Mouse (Mus musculus) hindbrain, embryonic 13.5 days (tissue): ENCODE data around the gene Gxylt2. TPM values are rescaled to one million over a fixed set of nuclear protein-coding genes. Genes with fewer than 3 reads are reported as not detected.
A peak's percentile ranks its signal among the peaks of the same experiment; 100 is the strongest.

Source experiments
- ATAC-seq: fragments of 200-750 bp; cut with Nextera tagmentation; 2 replicates; pipeline ENCODE4 v1.8.0; 2017; ENCODE audit warnings: moderate TSS enrichment; ENCODE audit not compliant: low FRiP score
- H3K27ac ChIP-seq: fragments of 300-500 bp; sonication (generic); 2 replicates; pipeline ENCODE4 v1.5.1; 2015; ENCODE audit warnings: inconsistent platforms, mild to moderate bottlenecking, moderate library complexity
- H3K27me3 ChIP-seq: fragments of 300-500 bp; sonication (generic); 2 replicates; pipeline ENCODE4 v1.6.1; 2015; ENCODE audit warnings: mild to moderate bottlenecking, inconsistent platforms
- H3K36me3 ChIP-seq: fragments of 300-500 bp; sonication (generic); 2 replicates; pipeline ENCODE4 v1.6.1; 2015; ENCODE audit warnings: mild to moderate bottlenecking, inconsistent platforms
- H3K4me1 ChIP-seq: fragments of 300-500 bp; sonication (generic); replicated peaks from 2 replicates; pipeline ENCODE4 v1.6.1; 2015; ENCODE audit warnings: inconsistent platforms
- H3K4me2 ChIP-seq: fragments of 300-500 bp; sonication (generic); 2 replicates; pipeline ENCODE4 v1.6.1; 2015; ENCODE audit warnings: inconsistent platforms, mild to moderate bottlenecking, moderate library complexity
- H3K4me3 ChIP-seq: fragments of 300-500 bp; sonication (generic); 2 replicates; pipeline ENCODE4 v1.5.1; 2015; ENCODE audit warnings: mild to moderate bottlenecking, inconsistent platforms
- H3K9ac ChIP-seq: fragments of 300-500 bp; sonication (generic); 2 replicates; pipeline ENCODE4 v1.6.1; 2015; ENCODE audit warnings: mild to moderate bottlenecking, inconsistent platforms
- H3K9me3 ChIP-seq: fragments of 300-500 bp; sonication (generic); 2 replicates; pipeline ENCODE4 v1.6.1; 2016; ENCODE audit warnings: inconsistent platforms
- WGBS: fragments of 180-500 bp; shearing (Covaris S2); methylation state at CpG from one replicate; pipeline ENCODE4 v1.1.7; 2015; 5-methylcytosine and 5-hydroxymethylcytosine counted together
- polyA plus RNA-seq: library from polyadenylated mRNA; unstranded; fragments of >200 nt; fragmentation: Nextera tagmentation; extraction: Ambion mirVana; gene quantifications from 2 replicates; pipeline ENCODE4 v1.2.1, GENCODE M21; 2015

Gxylt2 gene
- polyA plus RNA-seq, 1 experiment from 2014 or later, result 2.2 TPM

DNA sequence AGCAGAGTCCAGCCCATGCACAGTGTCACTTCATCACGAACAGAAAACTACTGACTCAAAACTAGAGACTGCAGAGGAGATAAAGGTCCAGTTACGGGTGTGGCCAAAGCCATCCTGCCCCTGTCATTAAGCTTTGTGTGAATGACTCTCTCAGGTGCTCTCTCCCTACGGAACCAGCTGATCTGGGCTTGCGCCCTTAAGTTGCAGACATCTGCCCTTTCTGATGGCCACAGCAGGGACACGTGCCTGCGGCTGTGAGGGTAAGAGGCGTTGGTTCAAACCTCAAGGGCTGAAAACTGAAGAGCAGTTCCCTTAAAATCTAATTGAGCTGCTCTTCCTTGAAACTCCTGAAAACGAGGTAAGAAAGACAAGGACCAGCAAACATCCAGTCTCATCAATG lies 12.3 kb downstream of the Gxylt2 start:
- 86% methylated on average over 8 of the region's 8 CpGs for WGBS
- H3K9me3 ChIP-seq, result no peaks in the 10 kb centered on the region
- no peak for ATAC-seq
- peaks cover 12% of the 10 kb centered on the region for H3K4me1 ChIP-seq
- H3K9ac ChIP-seq, result no peak overlapping the region
- H3K4me3 ChIP-seq, result no peak overlapping the region
- H3K27ac ChIP-seq, result no peak overlapping the region
- H3K4me2 ChIP-seq, result no peak overlapping the region
- no peaks in the 10 kb centered on the region for H3K36me3 ChIP-seq
- no peaks in the 10 kb centered on the region for H3K27me3 ChIP-seq

DNA sequence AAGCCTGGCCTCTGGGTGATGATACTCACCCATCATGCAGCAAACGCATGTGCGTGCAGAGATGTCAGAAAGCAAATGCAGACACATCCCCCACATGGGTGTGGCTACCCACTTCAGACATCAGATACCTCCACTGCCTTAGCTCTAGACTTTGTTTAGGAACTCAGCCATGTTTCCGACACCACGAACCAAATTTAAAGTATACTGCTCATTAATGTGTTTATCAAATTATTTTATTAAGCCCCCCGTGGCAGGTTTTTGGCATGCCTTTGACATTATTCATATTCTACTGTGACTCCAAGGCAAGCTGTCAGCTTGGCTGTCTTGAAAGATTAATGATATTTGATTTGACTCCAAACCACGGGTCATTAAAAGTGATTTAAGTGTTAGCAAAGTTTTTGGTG lies 15.6 kb downstream of the Gxylt2 start:
- ATAC-seq, result no peak
- 75% methylated on average over 6 of the region's 6 CpGs for WGBS

DNA sequence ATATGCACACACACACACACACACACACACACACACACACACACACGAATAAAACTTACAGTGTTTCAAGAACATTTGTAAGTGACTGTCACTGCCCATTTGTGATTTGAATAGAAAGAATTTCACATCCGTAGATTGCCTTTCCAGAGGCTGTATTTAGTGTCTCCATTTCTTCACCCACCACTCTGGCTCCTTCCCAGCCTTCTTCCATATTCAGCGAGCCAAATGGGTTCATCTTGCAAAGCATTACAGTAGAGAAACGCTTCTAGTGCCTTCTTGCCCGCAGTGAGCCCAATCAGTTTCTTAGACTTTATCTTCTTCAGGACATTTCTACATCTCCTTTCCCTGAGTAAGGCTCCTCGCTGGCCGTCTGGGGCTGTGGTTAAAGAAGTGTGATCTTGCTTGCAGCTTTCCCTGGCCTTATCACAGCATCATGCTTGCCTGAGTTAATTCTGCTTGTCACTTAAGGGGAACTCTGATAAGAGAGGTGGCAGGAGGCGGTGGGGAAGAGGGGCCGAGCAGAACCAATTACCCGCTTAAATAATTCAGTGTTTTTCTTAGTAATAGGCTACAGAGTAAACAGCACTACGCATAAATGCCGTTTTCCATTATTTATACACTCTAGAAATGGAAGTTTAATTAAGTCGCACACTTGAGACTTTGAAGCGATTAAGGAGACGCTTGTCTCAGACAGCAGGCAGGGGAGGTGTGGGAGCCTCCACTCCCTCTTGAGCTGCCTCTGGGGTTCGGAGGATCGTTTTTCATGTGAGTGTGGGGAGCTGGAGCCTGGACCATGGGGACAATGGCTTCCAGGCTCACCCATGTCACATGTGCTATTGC lies 16.6 kb downstream of the Gxylt2 start:
- Histone ChIP-seq H3K27me3 (no peaks in the 10 kb centered on the region), H3K4me2 (no peak overlapping the region), H3K4me1 (peaks cover 14% of the 10 kb centered on the region), H3K27ac (no peak overlapping the region), H3K36me3 (no peaks in the 10 kb centered on the region), H3K9me3 (no peaks in the 10 kb centered on the region), H3K9ac (no peak overlapping the region), H3K4me3 (no peak overlapping the region)
- 51% methylated on average over 17 of the region's 17 CpGs for WGBS
- peak; percentile 63; the same call in 1 of the 2 replicates for ATAC-seq

More for the DNA sequence above, 15.6 kb downstream of the Gxylt2 start:
- Histone ChIP-seq H3K4me3 (no peak overlapping the region), H3K9me3 (no peaks in the 10 kb centered on the region), H3K9ac (no peak overlapping the region), H3K4me2 (no peak overlapping the region), H3K27me3 (no peaks in the 10 kb centered on the region), H3K36me3 (no peaks in the 10 kb centered on the region), H3K27ac (no peak overlapping the region), H3K4me1 (peaks cover 14% of the 10 kb centered on the region)

DNA sequence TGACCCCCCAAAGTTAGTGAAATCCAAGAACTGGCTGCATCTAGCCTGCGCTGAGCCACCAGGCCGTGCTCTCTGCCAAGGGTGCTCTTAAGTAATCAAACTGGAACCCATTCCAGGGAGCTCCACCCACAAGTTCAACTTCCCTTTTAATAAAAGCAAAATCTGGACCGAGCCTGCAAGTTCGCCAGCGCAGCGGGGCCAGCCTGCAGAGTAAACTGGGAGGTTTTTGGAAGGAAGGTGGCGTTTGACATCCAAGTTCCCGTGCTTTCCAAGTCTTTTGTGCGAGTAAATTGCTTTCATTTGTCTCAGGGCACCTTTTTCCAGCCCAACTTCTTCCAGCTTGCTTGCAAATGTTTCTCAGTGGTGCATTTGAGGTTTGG lies 27.5 kb downstream of the Gxylt2 start:
- ATAC-seq, result no peak
- Histone ChIP-seq H3K27ac (no peak overlapping the region), H3K4me2 (no peak overlapping the region), H3K4me1 (0 out of 2 replicates have a peak, but pooled peaks cover 7% of the 10 kb centered on the region), H3K9ac (no peak overlapping the region), H3K4me3 (no peak overlapping the region), H3K36me3 (no peaks in the 10 kb centered on the region), H3K27me3 (no peaks in the 10 kb centered on the region), H3K9me3 (no peaks in the 10 kb centered on the region)
- 81% methylated on average over 9 of the region's 9 CpGs for WGBS

DNA sequence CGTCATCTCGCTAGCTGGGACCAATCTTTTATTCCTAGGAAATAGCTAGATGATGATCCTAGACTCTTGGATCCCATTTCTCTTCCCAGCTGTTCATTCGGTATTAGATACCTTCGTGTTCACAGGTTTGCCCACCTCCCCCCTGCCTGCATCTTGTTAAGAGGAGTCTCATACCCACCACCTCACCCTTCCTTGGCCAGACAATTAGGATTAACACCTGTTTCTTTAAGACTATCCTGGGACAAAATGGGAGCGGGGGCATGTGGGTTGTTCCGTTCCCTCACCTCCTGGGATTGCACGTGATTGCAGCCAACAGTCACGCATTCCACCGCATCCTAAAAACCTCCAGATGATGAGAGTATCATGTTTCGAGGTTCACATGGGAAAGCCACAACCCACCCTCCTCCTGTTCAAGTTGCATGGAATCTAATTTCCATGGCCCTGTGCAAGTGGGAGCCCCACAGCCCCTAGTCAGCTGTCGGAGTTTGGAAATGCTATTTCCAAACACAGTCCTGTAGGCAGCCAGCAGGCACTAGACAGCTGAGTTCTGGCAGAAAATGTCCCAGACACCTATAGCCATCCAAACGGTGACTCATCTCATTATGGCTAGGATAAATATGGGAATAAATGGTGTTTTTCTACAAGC lies 28.0 kb downstream of the Gxylt2 start:
- no peaks in the 10 kb centered on the region for H3K27me3 ChIP-seq
- no peaks in the 10 kb centered on the region for H3K9me3 ChIP-seq
- no peak overlapping the region for H3K9ac ChIP-seq
- H3K4me2 ChIP-seq, result no peak overlapping the region
- 65% methylated on average over 12 of the region's 12 CpGs for WGBS
- no peak overlapping the region for H3K4me3 ChIP-seq
- H3K27ac ChIP-seq, result no peak overlapping the region
- H3K36me3 ChIP-seq, result no peaks in the 10 kb centered on the region
- H3K4me1 ChIP-seq, result 0 out of 2 replicates have a peak, but pooled peaks cover 7% of the 10 kb centered on the region
- ATAC-seq, result no peak

DNA sequence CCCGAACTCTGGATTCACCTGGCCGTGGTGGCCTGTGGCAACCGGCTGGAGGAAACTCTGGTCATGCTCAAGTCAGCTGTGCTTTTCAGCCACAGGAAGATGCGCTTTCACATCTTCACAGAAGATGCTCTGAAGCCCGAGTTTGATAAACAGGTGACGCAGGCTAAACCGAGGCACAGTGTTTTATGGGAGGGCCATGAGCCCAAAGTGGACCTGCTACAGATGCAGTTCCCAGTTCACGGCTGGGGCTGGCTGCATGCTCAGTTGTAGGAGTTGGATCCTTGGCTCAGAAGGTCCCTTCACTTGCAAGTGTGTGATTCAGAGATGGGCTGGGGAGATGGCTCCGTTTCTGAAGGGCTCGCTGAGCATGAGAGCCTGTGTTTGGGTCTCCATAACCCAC lies 28.7 kb downstream of the Gxylt2 start:
- no peak overlapping the region for H3K27ac ChIP-seq
- H3K4me3 ChIP-seq, result no peak overlapping the region
- no peaks in the 10 kb centered on the region for H3K27me3 ChIP-seq
- no peak overlapping the region for H3K4me2 ChIP-seq
- H3K36me3 ChIP-seq, result no peaks in the 10 kb centered on the region
- H3K9me3 ChIP-seq, result no peaks in the 10 kb centered on the region
- no peak overlapping the region for H3K9ac ChIP-seq
- 0 out of 2 replicates have a peak, but pooled peaks cover 7% of the 10 kb centered on the region for H3K4me1 ChIP-seq
- no peak for ATAC-seq
- whole genome bisulfite sequencing, result 97% methylated on average over 10 of the region's 10 CpGs

DNA sequence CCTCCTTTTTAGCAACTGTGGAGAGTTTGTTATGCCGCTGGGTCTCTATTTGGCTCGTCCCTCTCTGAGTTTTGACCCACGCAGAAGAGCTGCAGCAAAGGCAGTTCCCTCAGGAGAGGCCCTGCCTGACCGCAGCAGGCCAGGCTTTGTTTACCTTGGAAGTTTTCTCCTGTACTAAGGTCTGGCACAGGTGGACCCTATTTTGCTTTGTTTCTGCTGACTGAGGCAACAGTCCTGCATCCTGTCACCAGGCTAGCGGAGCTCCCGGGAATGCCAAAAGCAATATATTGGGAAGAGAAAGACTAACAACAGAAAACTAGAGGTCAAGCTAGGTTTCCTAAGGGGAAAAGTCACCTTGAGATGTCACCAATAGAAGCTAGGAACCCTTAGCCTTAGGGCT lies 29.8 kb downstream of the Gxylt2 start:
- WGBS, result 80% methylated on average over 6 of the region's 6 CpGs
- Histone ChIP-seq H3K4me3 (no peak overlapping the region), H3K9me3 (no peaks in the 10 kb centered on the region), H3K4me2 (no peak overlapping the region), H3K4me1 (0 out of 2 replicates have a peak, but pooled peaks cover 7% of the 10 kb centered on the region), H3K27ac (no peak overlapping the region), H3K36me3 (no peaks in the 10 kb centered on the region), H3K27me3 (no peaks in the 10 kb centered on the region), H3K9ac (no peak overlapping the region)
- no peak for ATAC-seq

DNA sequence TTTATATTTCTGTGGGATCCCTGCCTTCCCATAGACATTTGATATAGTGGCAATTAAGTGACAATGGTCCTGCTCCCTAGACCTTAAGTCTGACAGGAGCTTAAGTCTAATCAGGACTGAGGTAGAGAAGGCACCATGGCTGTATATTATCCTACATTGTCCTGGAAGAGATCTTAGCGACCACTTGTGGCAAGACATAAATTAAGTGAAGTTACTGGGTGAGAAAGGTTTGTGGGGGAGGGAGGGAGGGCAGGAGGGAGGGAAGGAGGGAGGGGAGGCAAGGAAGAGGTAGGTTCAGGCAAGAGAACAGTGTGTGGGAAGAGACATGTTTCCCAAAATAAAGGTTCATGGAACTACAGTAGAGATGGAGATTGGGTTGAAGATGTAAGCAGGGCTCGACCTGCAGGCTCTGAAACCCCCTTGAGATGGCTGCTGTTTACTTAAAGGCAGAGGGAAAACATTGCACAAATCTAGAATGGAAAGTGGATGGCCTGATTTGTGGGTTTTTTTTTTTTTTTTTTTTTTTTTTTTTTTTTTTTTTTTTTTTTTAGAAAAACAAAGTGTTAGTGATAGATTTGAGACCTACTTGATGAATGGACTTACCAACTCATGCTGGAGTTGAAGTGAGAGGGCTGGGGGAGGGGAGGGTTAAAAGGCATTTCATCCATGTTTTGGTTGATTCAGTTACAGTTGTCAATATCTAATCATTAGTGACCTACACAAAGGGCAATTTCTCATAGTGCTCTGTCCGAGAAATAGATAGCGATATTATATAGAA lies 54.1 kb downstream of the Gxylt2 start:
- H3K36me3 ChIP-seq, result no peaks in the 10 kb centered on the region
- H3K4me3 ChIP-seq, result no peak overlapping the region
- H3K27me3 ChIP-seq, result no peaks in the 10 kb centered on the region
- H3K4me1 ChIP-seq, result no peaks in the 10 kb centered on the region
- no peak overlapping the region for H3K4me2 ChIP-seq
- no peaks in the 10 kb centered on the region for H3K9me3 ChIP-seq
- WGBS, result 77% methylated on average over 4 of the region's 4 CpGs
- no peak for ATAC-seq
- no peak overlapping the region for H3K27ac ChIP-seq
- no peak overlapping the region for H3K9ac ChIP-seq

DNA sequence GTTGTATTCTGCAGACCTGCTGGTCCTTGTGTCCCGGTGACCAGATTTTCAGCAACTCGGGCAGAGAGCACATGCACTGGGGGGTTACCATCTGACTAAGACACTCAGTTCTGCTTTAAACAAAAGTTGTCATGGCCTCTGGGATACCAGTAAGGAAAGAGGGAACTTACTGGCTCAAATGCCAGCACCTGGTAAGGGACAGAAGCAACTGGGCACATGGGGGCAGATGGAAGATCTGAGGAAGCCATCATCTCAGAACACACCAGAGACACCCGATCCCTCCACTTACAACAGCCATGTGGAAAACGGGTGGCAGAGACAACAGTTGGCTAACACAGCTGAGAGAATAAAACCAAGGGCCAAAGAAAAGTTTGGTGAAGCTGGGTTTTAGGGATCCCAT lies 63.2 kb downstream of the Gxylt2 start:
- ATAC-seq, result no peak
- 89% methylated on average over 4 of the region's 4 CpGs for WGBS

DNA sequence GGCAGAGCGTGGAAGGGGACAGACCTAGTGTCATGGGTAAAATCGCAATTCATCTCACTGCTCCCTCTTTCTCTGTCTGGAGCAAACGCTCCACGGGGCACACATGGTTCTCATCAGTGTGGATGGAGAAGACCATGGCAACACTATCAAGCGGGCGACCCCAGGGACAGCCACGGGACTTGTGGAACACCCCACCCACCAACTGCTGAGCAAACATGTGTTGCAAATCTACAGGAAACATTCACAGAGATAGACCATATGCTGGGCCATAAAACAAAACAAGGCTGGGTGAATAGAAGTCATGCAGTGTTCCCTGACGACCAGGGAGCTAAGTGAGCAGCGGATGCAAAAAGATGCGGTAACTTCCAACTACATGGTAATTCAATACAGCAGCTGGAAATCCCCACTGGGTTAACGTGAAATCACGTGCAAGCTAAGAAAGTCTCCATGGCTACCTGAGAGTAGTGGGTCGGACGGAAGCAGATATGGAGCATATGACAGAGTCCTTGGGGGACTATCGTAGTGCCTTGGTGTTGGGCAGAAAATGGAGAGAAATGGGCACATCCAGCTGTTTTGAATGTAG lies 71.5 kb downstream of the Gxylt2 start:
- H3K4me1 ChIP-seq, result peaks cover 10% of the 10 kb centered on the region; the same call in 1 of the 2 replicates
- no peak overlapping the region for H3K9ac ChIP-seq
- H3K36me3 ChIP-seq, result no peaks in the 10 kb centered on the region
- no peaks in the 10 kb centered on the region for H3K9me3 ChIP-seq
- WGBS, result 75% methylated on average over 15 of the region's 15 CpGs
- H3K27ac ChIP-seq, result no peak overlapping the region
- no peak for ATAC-seq
- H3K27me3 ChIP-seq, result no peaks in the 10 kb centered on the region
- no peak overlapping the region for H3K4me3 ChIP-seq
- no peak overlapping the region for H3K4me2 ChIP-seq

More for the DNA sequence above, 63.2 kb downstream of the Gxylt2 start:
- Histone ChIP-seq H3K27me3 (no peaks in the 10 kb centered on the region), H3K4me3 (no peak overlapping the region), H3K9me3 (no peaks in the 10 kb centered on the region), H3K36me3 (no peaks in the 10 kb centered on the region), H3K4me2 (no peak overlapping the region), H3K4me1 (no peaks in the 10 kb centered on the region), H3K27ac (no peak overlapping the region), H3K9ac (no peak overlapping the region)

DNA sequence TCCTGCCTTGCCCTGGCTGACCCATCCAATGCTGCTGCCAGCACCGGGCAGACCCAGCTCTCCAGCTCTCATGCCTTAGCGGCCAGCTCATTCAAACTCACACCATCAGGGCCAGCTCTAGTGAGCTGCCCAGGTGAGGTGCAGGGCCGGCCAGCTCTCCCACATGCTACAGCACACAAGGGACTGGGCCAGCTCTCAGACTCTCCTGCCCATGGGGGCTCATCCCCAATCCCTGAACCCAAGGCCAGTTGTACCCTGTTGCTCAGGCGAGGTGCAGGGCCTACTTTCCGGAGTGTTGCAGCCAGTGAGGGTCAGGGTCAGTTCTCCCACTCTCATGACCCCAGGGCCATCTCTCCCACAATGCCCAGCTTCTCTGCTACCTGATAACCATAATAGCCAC lies 74.1 kb downstream of the Gxylt2 start:
- ATAC-seq, result no peak
- Histone ChIP-seq H3K9ac (no peak overlapping the region), H3K36me3 (no peaks in the 10 kb centered on the region), H3K4me3 (no peak overlapping the region), H3K4me1 (peaks cover 10% of the 10 kb centered on the region; the same call in 1 of the 2 replicates), H3K27ac (no peak overlapping the region), H3K4me2 (no peak overlapping the region), H3K27me3 (no peaks in the 10 kb centered on the region), H3K9me3 (no peaks in the 10 kb centered on the region)
- 87% methylated on average over 5 of the region's 5 CpGs for WGBS

DNA sequence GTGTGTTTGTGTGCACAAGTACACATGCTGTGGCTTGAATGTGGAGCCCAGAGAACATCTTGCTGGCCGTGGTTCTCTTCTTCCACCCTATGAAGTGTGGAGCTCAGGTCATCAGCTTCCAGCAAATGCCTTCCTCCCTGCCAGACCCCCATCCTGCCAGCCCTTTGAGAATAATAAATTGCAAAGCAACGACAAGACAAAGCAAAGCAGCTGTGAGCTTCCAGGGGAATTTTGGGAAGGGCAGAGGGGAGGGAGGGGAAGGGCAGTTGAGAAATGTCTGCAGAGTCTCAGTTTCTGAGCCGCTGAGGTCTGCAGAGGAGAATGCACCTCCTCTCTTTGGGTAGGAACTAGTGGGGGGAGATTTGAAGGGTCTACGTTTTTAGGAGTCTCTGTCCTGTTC lies 75.9 kb downstream of the Gxylt2 start:
- no peak for ATAC-seq
- no peaks in the 10 kb centered on the region for H3K27me3 ChIP-seq
- no peak overlapping the region for H3K9ac ChIP-seq
- WGBS, result 23% methylated on average over 4 of the region's 4 CpGs
- no peak overlapping the region for H3K4me3 ChIP-seq
- H3K9me3 ChIP-seq, result 0 out of 2 replicates have a peak, but pooled peaks cover 8% of the 10 kb centered on the region
- H3K4me1 ChIP-seq, result peaks cover 10% of the 10 kb centered on the region; the same call in 1 of the 2 replicates
- no peaks in the 10 kb centered on the region for H3K36me3 ChIP-seq
- no peak overlapping the region for H3K4me2 ChIP-seq
- H3K27ac ChIP-seq, result no peak overlapping the region
